Mouse (Mus musculus): ENCODE measurements around the gene Ddx55.

Ddx55 gene

DNA sequence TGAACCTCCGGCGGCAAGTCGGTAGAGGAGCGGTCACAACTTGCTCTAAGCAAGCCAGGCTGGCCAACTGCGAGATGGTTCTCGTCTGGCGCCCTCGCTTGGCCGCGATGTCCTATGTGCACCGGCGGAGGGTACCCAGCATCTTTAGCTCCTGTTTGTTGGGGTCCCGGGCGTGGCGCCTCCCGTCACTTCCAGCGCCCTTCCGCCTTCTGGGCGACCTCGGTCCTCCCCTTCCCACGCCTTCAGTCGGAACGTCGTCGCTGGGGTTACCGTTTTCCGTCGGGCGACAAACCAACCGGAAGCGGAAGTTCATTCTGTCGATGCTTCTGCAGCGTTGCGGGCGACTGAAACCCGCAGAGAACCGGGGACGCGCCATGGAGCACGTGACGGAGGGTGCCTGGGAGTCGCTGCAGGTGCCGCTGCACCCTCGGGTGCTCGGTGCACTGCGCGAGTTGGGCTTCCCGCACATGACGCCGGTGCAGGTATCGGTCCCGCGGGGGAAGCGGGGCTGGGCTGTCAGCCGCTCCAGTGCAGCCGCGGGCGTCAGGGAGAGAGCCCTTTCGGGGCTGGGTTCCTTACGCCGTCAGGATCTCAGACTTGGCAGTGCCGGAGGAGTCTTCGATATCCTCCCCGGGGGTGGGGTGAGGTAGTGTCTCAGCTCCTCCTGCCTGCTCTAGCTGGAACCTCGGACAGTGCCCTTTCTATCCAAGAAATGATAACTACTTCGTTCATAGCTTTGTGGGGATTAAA is at the start of gene Ddx55:
Gene Ddx55 (plus strand): TSS at position 307 of the 750 bp plus-strand sequence.
- DNase-seq = peak; percentile 88

DNA sequence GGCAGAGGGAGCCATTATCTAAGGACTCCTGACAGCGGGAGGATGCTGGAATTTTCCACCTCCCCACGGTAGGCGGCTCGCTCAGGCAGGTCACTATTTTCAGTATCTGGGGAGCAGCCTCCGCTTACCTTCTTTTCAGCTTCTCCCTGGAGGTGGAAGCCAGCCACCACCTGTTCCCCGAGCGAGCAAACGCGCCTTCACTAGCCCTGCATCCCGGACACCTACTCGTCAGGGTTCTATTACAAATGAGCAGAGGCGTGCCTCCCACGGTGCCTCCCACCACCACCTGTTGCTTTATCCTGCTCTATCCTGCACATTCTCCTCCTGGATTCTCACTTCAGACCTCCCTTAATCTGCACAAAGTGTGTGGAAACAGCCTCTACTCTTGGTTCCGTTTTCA is 48.9 kb upstream of the Ddx55 start:
- no peak for DNase-seq

DNA sequence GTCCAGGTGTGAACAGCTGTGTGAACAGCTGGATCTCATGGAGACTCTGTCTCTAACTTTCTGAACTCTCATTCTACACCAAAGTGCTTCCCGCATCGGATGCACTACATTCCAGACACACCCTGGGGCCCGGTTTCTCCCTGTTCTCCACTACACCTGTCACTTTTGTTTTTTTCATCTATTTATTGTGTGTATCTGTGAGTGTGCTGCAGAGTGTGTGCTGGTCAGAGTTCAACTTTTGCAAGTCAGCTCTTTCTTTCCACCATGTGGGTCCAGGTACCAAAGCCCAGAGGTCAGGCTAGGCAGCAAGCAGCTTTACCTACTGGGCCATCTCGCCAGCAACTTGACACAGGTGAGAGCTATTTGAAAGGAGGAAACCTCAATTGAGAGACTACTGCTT is 47.4 kb upstream of the Ddx55 start:
- no peak for DNase-seq

DNA sequence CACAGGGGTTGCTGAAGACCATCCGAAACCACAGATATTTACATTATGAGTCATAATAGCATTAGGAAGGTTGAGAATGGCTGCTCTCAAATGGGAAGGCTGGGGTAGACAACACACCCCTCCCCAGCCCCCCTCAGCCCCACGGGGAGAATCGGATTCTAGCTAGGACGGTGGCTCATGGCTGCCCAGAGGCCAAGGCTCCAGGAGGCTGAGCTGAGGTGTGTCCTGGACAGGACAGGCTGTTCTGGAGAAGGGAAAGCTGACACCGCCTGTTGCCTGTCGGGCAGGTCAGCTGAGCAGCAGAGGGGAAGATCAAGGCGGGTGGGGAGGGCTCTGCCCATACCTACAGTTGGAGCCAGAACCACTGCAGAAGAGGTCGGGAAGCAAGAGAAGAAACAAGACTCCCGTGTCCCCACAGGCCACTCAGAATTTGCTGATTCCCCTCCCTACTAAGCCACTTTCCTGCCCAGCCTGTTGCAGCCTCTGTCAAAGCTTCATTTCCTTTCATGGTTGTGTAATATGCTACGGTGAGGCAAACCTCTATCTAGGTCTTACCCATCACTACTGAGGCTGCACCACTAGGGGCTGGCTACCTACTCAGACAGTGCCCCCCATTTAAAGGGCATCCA is 45.8 kb upstream of the Ddx55 start:
- no peak for DNase-seq

- no peak for DNase-seq
Measured at GRCm38 (mm10) chr5:124509200-124509599, 43.5 kb upstream of the Ddx55 start.

GRCm38 (mm10) chr5:124509742-124510237 is 42.9 kb upstream of the Ddx55 start:
- DNase-seq = no peak

DNA sequence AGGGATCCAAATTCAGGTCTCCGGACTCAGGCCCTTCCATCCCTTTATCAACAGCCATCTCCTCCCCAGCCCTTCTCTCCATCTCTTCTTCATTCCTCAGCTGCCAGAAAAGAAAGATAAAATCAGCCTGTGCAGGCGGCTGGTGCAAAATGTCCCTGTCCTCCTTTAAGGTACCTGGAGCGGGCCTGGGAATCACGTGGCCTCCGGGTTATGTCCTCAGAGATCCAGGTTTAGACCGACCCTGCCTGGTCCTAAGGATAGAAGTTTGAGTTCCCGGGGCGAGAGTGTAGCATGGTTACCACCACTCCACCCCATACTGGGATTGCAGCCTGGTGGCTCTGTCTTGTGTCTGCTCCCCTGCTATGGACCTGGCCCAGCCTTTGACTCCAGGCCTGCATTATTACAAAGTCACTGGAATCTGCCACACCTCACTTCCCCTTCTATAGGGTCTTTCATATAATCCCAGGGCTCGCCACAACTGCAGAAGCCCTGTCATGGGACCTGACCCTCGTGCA is 42.1 kb upstream of the Ddx55 start:
- no peak for DNase-seq

DNA sequence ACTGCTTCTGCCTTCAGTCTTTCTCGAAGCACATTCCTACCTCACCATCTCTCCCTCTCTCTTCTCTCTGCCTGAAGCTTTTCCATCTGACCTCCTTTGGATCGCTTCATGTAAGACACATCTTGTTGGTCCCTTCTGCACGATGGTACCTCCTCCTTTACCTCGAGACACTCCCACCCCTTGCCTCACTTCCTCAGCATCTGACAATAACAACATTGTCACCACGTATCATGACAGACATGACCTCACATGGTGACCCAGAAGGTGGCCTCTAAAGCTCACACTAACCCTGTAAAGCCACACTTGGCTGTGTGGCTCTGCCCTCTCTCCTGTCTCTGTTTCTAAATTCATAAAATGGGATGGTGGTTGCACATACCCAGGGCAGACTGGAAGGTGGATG is 36.9 kb upstream of the Ddx55 start:
- DNase-seq = no peak

GRCm38 (mm10) chr5:124518648-124519047 is 34.0 kb upstream of the Ddx55 start:
- no peak for DNase-seq

DNA sequence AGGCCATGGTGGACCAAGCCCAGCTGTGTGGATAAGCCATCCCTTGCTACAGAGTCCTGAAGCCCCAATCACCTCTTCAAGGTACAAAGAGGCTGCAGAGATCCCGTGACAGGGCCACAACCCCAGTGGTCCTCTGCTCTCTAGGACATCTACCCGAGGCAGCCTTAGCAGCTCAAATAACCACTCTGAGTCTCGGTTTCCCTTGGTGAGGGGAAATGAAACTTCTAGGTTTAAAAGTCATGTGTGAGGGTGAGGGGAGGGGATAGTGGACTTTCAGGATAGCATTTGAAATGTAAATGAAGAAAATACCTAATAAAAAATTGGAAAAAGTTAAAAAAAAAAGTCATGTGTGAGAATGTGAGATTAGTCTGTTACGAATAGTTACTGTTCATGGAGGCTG is 31.1 kb upstream of the Ddx55 start:
- no peak for DNase-seq

DNA sequence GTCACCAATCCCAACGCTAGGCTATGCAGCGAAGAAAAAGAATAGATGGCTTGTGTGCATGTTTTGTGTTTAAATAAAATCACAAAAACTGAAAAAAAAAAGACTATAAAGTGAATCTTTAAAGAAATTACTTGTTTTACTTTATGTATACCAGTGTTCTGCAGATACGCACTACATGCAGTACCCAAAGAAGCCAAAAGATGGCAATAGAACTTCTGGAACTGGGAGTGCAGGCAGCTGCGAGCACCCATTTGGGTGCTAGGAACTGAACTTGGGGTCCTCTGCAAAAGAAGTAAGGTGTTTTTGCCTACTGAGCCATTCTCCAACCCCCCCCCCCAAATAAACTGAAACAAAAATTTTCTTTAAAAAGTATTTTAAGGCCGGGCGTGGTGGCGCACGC is 29.6 kb upstream of the Ddx55 start:
- DNase-seq = no peak

- DNase-seq = no peak
Measured at GRCm38 (mm10) chr5:124524943-124525342, 27.7 kb upstream of the Ddx55 start.

GRCm38 (mm10) chr5:124528351-124528750 is 24.3 kb upstream of the Ddx55 start:
- no peak for DNase-seq

DNA sequence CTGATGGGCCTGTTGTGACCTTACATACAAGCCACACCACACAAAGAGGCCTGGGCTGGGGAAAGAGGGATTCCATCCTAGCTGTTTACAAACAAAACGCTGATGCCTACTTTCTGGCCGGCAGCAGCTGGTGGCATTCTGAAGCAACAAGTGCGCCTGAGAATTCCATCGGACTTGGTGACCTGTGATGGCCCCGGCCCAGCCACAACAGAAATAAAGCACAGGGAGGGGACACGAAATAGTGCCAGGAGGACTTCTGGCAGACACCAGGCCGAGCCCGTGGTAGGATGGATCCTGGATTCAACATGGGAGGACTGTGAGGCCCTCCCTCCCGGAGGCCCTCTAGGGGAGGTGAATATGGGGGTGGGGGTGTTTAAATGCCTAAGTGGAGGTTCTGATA is 23.9 kb upstream of the Ddx55 start:
- DNase-seq = no peak

GRCm38 (mm10) chr5:124529191-124529651 is 23.4 kb upstream of the Ddx55 start:
- no peak for DNase-seq

DNA sequence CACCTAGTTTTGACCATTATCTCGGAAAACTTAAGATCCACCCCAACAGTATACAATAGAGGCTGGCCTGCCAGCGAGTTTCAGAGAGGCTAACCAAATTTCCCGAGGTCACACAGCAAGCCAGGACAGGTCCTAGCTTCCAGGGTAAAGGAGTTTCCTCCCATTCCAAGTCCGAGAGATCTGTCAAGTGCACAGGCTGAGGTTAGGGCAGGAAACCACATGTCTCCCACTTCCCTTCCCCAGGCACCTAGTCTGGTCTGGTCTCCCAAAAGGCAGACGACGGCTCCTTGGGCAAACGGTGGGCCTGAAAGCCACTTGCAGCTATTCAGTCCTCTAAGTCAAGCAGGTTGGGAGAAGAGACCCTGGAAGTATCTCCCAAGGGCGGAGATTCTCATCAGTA is 23.0 kb upstream of the Ddx55 start:
- no peak for DNase-seq

- DNase-seq = peak; percentile 75
Measured at GRCm38 (mm10) chr5:124530655-124531582, 21.7 kb upstream of the Ddx55 start, which contains the start of gene Rilpl1. Gene Rilpl1, minus strand, starts transcription at chr5:124531391.

- DNase-seq = no peak
Measured at GRCm38 (mm10) chr5:124531583-124531930, 21.1 kb upstream of the Ddx55 start.

DNA sequence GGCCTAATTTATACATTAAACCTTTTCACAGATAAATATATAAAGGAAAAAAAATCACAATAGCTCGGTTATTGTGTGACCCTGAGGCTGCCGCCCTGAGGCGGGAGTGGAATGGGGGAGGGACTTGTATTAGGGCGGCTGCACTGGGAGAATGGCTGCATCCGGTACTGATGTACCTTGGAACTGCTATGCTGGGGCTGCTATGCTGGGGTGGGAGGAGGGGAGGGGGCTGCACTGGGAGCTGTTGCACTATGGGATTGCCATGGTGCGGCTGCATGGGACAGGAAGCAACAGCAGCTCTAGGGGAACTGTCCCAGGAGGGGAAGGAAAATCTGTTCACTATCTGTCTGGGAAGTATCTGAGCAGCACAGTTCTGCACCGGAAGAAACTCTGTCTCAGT is 20.2 kb upstream of the Ddx55 start:
- peak; percentile 42 for DNase-seq

GRCm38 (mm10) chr5:124535016-124535415 is 17.6 kb upstream of the Ddx55 start:
- no peak for DNase-seq

- peak; percentile 37 for DNase-seq
Measured at GRCm38 (mm10) chr5:124536776-124537175, 15.9 kb upstream of the Ddx55 start.

DNA sequence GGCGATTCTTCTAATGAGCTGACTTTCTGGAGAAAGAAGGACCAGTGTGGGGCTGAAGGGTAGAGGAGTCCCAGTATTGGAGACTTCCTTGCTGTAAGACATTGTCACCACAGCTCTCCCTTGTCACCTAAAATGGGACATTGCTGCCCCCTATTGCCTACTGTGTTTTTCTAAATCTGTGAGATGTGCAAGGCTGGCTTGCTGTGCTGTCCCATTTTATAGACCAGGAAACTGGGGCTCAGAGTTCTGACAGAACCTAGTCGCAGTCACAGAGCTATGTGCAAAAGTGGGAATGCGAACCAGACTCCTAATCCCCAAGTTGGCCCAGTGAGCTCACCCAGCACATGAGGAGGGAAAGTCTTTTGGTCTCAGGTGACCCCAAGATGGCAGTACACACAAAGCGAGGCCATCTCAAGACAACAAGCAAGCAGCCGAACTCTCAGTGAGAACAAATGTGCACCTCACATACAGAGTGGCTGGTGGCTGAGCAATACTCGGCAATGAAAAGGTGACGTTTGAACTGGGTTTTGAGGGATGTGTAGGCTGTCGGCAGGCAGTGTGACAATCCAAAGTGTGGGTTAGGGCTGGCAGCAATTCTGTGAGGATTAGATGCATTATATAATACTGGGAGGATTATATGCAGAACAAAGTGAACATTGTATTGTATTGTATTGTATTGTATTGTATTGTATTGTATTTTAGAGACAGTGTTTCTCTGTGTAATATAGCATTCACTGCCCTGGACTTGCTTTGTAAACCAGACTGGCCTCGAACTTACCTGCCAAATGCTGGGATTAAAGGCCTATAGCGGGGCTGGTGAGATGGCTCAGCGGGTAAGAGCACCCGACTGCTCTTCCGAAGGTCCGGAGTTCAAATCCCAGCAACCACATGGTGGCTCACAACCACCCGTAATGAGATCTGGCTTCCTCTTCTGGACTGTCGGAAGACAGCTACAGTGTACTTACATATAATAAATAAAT is 13.6 kb upstream of the Ddx55 start:
- peak; percentile 49 for DNase-seq
